Mouse (Mus musculus) MEL (cell line): Measurements from ENCODE around the gene Ptprj.

Experiments
- CTCF ChIP-seq, 3 experiments: IDR thresholded peaks in 2 of 3; conservative IDR thresholded peaks in 1 of 3; 2 replicates each; pipeline ENCODE4 v1.5.1; 2011 to 2012; ENCODE audit warnings: low read length in 3 of 3, low read depth in 2 of 3, mild to moderate bottlenecking in 2 of 3, improper control_type of control experiment in 1 of 3, inconsistent platforms in 1 of 3, mixed read lengths in 1 of 3, moderate library complexity in 1 of 3; ENCODE audit not compliant: control insufficient read depth in 1 of 3, insufficient read depth in 1 of 3, poor library complexity in 1 of 3, severe bottlenecking in 1 of 3
- MAX ChIP-seq: IDR thresholded peaks from 2 replicates; pipeline ENCODE4 v1.6.1; 2011; ENCODE audit warnings: low read length, improper control_type of control experiment
- ZKSCAN1 ChIP-seq: IDR thresholded peaks from 2 replicates; pipeline ENCODE4 v1.6.1; 2012; ENCODE audit warnings: low read depth, mild to moderate bottlenecking, inconsistent platforms, low read length, improper control_type of control experiment, moderate library complexity

- no peak for TF ChIP-seq CTCF (IDR thresholded peaks at IDR 0.05 in 2 of 3, conservative IDR thresholded peaks at IDR 0.05 in 1 of 3; ENCODE audit: control insufficient read depth in 1 of 3, insufficient read depth in 1 of 3, low read depth in 2 of 3, low read length in 3 of 3, poor library complexity in 1 of 3, severe bottlenecking in 1 of 3)
- TF ChIP-seq ZKSCAN1 = no peak
- TF ChIP-seq MAX = no peak
Measured at GRCm38 (mm10) chr2:90514969-90515368, 65.5 kb downstream of the Ptprj start.
